Mouse (Mus musculus) liver, embryonic 14.5 days (tissue): ENCODE data around the gene B3galnt1. TPM values are rescaled to one million over a fixed set of nuclear protein-coding genes. Genes with fewer than 3 reads are reported as not detected.
"Not testable (repeated sequence)": the region's sequence is repeated elsewhere in the genome, so short reads cannot be mapped to it uniquely, and the experiment has no call there.

Experiments used
- ATAC-seq: fragments of 200-750 bp; cut with Nextera tagmentation; 2 replicates; pipeline ENCODE4 v1.8.0; 2017; ENCODE audit warnings: moderate number of reproducible peaks, mild to moderate bottlenecking, moderate library complexity; ENCODE audit not compliant: insufficient read depth
- DNase-seq, 3 experiments: peaks; one replicate each; pipeline ENCODE4 v3.0.0-alpha.2; 2012 to 2013; ENCODE audit warnings: low read depth in 3 of 3, low spot score in 3 of 3
- H3K27ac ChIP-seq: fragments of 300-500 bp; sonication (generic); 2 replicates; pipeline ENCODE4 v1.5.1; 2014; ENCODE audit warnings: moderate library complexity, mild to moderate bottlenecking, control low read depth, inconsistent platforms
- H3K27me3 ChIP-seq: fragments of 300-500 bp; sonication (generic); 2 replicates; pipeline ENCODE4 v1.6.1; 2014; ENCODE audit warnings: mild to moderate bottlenecking, low read length, moderate library complexity; ENCODE audit not compliant: control insufficient read depth, insufficient read depth
- H3K36me3 ChIP-seq: fragments of 300-500 bp; sonication (generic); replicated peaks from 2 replicates; pipeline ENCODE4 v1.6.1; 2014; ENCODE audit warnings: low read depth; ENCODE audit not compliant: control insufficient read depth, insufficient read depth
- H3K4me1 ChIP-seq, 2 experiments: fragments of 200-500 bp in 1 of 2; fragments of 300-500 bp in 1 of 2; sonication (generic) in 1 of 2; replicated peaks; 2 replicates each; pipeline ENCODE4 v1.6.1; 2012 to 2014; ENCODE audit warnings: antibody characterized with exemption in 1 of 2, inconsistent platforms in 1 of 2, low read length in 1 of 2; ENCODE audit not compliant: control insufficient read depth in 2 of 2, insufficient read depth in 2 of 2
- H3K4me2 ChIP-seq: fragments of 300-500 bp; sonication (generic); 2 replicates; pipeline ENCODE4 v1.6.1; 2014; ENCODE audit warnings: low read depth, mild to moderate bottlenecking, control low read depth, moderate library complexity
- H3K4me3 ChIP-seq, 2 experiments: fragments of 200-500 bp in 1 of 2; fragments of 300-500 bp in 1 of 2; sonication (generic) in 1 of 2; 2 replicates each; pipeline ENCODE4 v1.5.1; 2012 to 2014; ENCODE audit warnings: low read depth in 2 of 2, low read length in 2 of 2, mild to moderate bottlenecking in 2 of 2, control low read depth in 1 of 2, inconsistent platforms in 1 of 2, moderate library complexity in 1 of 2; ENCODE audit not compliant: insufficient read depth in 1 of 2
- H3K9ac ChIP-seq: fragments of 300-500 bp; sonication (generic); replicated peaks from 2 replicates; pipeline ENCODE4 v1.6.1; 2014; ENCODE audit warnings: mild to moderate bottlenecking, control low read depth, moderate library complexity
- H3K9me3 ChIP-seq: fragments of 300-500 bp; sonication (generic); 2 replicates; pipeline ENCODE4 v1.6.1; 2016; ENCODE audit warnings: low read length, mixed read lengths; ENCODE audit not compliant: control insufficient read depth
- CTCF ChIP-seq: IDR thresholded peaks from 2 replicates; pipeline ENCODE4 v1.5.1; 2016; ENCODE audit warnings: antibody characterized with exemption, low read depth, control low read depth
- EP300 ChIP-seq: IDR thresholded peaks from 2 replicates; pipeline ENCODE4 v1.6.1; 2016; ENCODE audit warnings: antibody characterized with exemption, low read depth
- WGBS: fragments of 180-500 bp; shearing (Covaris S2); extraction: QIAGEN DNeasy Blood & Tissue Kit; methylation state at CpG from one replicate; pipeline ENCODE4 v1.1.7; 2014; ENCODE audit not compliant: insufficient replicate concordance; 5-methylcytosine and 5-hydroxymethylcytosine counted together
- polyA plus RNA-seq, 2 experiments: library from polyadenylated mRNA; depleted of rRNA in 1 of 2; stranded (reverse) in 1 of 2; unstranded in 1 of 2; fragments of >200 nt; fragmentation: Nextera tagmentation in 1 of 2; extraction: Ambion mirVana in 1 of 2; gene quantifications; 2 replicates each; pipeline versions ENCODE4 v1.2.1 to v1.2.3; 2012 to 2014

The B3galnt1 gene
- polyA plus RNA-seq, 2 experiments, result 1.3 to 2.9 TPM

DNA sequence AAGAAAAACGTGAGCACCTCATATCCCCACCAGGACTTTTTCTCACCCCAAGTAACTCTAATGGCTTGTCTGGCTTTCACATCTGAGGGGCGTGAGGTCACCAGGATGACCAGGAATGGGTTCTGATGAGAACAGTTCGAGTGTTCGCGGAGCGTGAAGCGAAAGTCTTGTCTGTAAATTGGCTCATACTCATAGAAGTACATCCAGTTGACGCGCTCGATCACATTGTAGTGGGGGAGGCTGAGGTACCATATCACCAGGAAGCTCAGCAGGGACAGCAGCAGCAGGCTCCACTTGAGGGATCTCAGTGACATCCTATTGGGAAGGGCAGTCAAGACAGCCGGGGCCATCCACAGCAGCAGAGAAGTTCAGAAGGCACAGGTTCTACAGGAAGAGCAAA, 23.2 kb downstream of the B3galnt1 start:
- WGBS, result 73% methylated on average over 11 of the region's 11 CpGs
- H3K4me3 ChIP-seq, result no peak overlapping the region
- no peaks in the 10 kb centered on the region for H3K27me3 ChIP-seq
- TF ChIP-seq CTCF (no peak), EP300 (no peak)
- no peaks in the 10 kb centered on the region for H3K9me3 ChIP-seq
- no peak overlapping the region for H3K27ac ChIP-seq
- H3K36me3 ChIP-seq, result no peaks in the 10 kb centered on the region
- ATAC-seq (no peak), DNase-seq (no peak)
- no peak overlapping the region for H3K9ac ChIP-seq
- H3K4me1 ChIP-seq, result no peaks in the 10 kb centered on the region
- H3K4me2 ChIP-seq, result no peak overlapping the region

DNA sequence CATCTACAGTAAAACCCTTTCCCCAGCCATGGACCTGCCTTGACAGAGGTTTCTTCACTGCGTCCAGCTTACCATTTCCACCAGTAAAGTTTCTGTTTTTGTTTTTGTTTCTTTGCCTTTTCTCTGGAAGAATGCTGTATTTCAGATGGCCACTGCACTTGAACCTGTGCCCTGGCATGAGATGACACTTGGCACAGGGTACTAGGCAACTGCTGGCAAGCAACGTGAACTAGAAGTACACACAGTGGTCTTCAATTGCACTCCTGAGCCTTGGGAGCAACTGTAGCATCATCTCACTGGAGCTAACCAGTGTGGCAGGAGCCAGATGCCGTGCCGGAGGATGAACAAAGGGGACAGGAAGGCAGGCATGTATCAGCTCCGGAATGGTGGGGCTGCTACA, 26.2 kb downstream of the B3galnt1 start:
- no peak overlapping the region for H3K27ac ChIP-seq
- no peaks in the 10 kb centered on the region for H3K27me3 ChIP-seq
- H3K36me3 ChIP-seq, result no peaks in the 10 kb centered on the region
- 72% methylated on average over 5 of the region's 5 CpGs for WGBS
- no peak overlapping the region for H3K4me2 ChIP-seq
- no peak overlapping the region for H3K9ac ChIP-seq
- DNase-seq, result no peak
- ATAC-seq, result no peak
- no peaks in the 10 kb centered on the region for H3K4me1 ChIP-seq
- H3K4me3 ChIP-seq, result no peak overlapping the region
- H3K9me3 ChIP-seq, result no peaks in the 10 kb centered on the region
- TF ChIP-seq CTCF (no peak), EP300 (no peak)

DNA sequence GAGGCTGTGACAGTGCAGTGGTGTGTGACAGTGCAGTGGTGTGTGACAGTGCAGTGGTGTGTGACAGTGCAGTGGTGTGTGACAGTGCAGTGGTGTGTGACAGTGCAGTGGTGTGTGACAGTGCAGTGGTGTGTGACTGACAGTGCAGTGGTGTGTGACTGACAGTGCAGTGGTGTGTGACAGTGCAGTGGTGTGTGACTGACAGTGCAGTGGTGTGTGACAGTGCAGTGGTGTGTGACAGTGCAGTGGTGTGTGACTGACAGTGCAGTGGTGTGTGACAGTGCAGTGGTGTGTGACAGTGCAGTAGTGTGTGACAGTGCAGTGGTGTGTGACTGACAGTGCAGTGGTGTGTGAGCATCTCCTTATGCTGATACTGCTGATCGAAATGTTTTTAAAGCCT, 33.2 kb downstream of the B3galnt1 start:
- H3K4me2 ChIP-seq, H3K27ac ChIP-seq, H3K4me1 ChIP-seq, H3K9ac ChIP-seq, H3K4me3 ChIP-seq, ATAC-seq, H3K36me3 ChIP-seq, H3K27me3 ChIP-seq, H3K9me3 ChIP-seq, DNase-seq: not testable (repeated sequence)
- WGBS, result 69% methylated on average over 1 of the region's 1 CpGs

DNA sequence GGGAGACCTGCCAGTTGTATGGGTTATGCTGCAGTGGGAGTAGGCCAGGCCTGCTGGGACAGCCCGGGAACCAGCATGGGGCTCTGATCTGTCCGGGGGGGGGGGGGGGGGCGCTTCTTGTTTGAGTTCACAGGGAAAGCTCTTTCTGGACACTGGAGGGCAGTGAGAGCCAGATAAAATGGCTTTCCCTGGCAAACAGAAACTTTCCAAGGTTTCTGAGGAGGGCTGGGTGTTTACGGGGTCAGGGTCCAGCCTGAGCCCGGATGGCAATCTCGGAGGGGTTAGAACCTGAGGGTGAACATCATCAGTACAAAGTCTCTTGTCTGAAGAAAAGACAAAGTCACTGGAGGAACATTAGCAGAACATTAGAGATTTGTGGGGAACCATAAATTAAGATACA, 35.4 kb downstream of the B3galnt1 start:
- ATAC-seq (no peak), DNase-seq (no peak)
- Histone ChIP-seq H3K9ac (no peak overlapping the region), H3K4me2 (no peak overlapping the region), H3K4me3 (no peak overlapping the region), H3K27ac (no peak overlapping the region), H3K27me3 (no peaks in the 10 kb centered on the region), H3K9me3 (no peaks in the 10 kb centered on the region), H3K36me3 (no peaks in the 10 kb centered on the region), H3K4me1 (no peaks in the 10 kb centered on the region)
- TF ChIP-seq CTCF (no peak), EP300 (no peak)
- 83% methylated on average over 5 of the region's 6 CpGs for WGBS

DNA sequence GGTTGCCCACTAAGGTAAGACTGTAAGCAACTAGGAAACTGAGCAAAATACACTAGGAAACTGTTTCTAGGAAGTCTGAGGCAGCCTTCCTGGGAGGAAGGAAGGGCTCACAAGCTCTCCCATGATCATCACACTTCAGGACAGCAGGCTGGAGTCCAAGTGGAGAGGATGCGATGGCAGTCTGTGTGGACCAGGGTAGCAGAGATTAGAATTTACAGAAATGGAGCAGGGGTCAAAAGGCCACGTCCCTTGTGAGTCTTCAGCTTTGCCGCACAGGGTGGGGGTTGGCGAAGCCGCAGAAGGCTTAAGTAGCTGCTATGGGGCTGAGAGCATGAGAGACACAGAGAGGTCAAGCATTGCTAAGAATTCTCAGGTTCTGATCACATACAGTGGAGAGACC, 37.1 kb downstream of the B3galnt1 start:
- H3K4me3 ChIP-seq, result no peak overlapping the region
- no peaks in the 10 kb centered on the region for H3K4me1 ChIP-seq
- H3K36me3 ChIP-seq, result no peaks in the 10 kb centered on the region
- DNase-seq (no peak), ATAC-seq (no peak)
- H3K27me3 ChIP-seq, result no peaks in the 10 kb centered on the region
- WGBS, result 72% methylated on average over 5 of the region's 5 CpGs
- H3K27ac ChIP-seq, result no peak overlapping the region
- TF ChIP-seq EP300 (no peak), CTCF (no peak)
- no peak overlapping the region for H3K9ac ChIP-seq
- no peak overlapping the region for H3K4me2 ChIP-seq
- H3K9me3 ChIP-seq, result no peaks in the 10 kb centered on the region

DNA sequence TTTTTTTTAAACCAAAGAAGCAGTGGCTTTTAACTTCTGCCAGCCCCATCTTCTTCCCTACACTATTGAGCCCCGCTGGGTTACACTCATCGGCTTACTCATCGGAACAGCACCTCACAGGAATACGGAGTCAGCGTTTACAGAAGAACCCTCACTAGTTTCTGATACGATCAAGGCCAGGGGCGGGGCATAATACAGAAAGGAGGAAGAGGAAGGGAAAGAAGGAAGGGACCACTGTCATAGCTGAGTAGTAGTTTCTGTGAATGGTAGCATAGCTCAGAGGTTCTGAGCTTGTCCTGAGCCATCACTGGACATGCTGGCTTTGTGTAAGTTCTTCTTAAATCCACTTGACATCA, 38.8 kb downstream of the B3galnt1 start:
- Histone ChIP-seq H3K4me2 (no peak overlapping the region), H3K27me3 (no peaks in the 10 kb centered on the region), H3K4me1 (peaks cover 0 to 5% of the 10 kb centered on the region in 2 experiments; a peak in 1 of 4 replicates), H3K9me3 (no peaks in the 10 kb centered on the region), H3K27ac (no peak overlapping the region), H3K4me3 (no peak overlapping the region), H3K36me3 (no peaks in the 10 kb centered on the region), H3K9ac (no peak overlapping the region)
- DNase-seq (no peak), ATAC-seq (no peak)
- WGBS, result 41% methylated on average over 7 of the region's 7 CpGs
- TF ChIP-seq CTCF, result no peak
- TF ChIP-seq EP300, result no peak
